Mouse (Mus musculus): ENCODE data around the gene Extl1.
A peak's percentile ranks its signal among the peaks of the same experiment; 100 is the strongest.

Extl1 gene

GRCm38 (mm10) chr4:134310656-134311055, 73.0 kb downstream of the Extl1 start:
- no peak for DNase-seq

DNA sequence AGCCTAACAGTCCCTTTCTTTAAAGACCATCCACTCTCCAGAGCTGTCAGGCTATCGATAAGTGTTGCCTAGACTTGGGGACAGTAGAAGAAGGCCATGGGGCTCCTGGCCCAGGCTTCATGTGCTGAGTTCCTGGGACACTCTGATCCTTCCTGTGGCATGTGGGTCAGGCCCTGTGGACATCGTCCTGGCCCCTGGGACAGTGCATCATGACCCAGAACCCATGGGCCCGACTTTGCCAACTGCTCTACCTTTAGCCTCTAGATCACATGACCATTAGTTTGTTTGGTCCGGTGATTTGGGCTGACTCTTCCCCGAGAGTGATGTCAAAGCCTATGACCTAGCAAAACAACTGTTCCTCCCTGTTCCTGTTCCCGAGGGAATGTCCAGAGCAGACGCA, 73.5 kb downstream of the Extl1 start:
- DNase-seq, result no peak

GRCm38 (mm10) chr4:134307367-134308072, 76.1 kb downstream of the Extl1 start:
- peak; percentile 75 for DNase-seq

GRCm38 (mm10) chr4:134306963-134307362, 76.7 kb downstream of the Extl1 start:
- DNase-seq, result no peak
